Mouse (Mus musculus) induced T-regulatory cell, adult 2 months (primary cell): ENCODE results near the gene Pard3b.

ENCODE experiments used
- DNase-seq: peaks from one replicate; pipeline ENCODE4 v3.0.0-alpha.2; 2012; ENCODE audit warnings: low read depth

Gene Pard3b

DNA sequence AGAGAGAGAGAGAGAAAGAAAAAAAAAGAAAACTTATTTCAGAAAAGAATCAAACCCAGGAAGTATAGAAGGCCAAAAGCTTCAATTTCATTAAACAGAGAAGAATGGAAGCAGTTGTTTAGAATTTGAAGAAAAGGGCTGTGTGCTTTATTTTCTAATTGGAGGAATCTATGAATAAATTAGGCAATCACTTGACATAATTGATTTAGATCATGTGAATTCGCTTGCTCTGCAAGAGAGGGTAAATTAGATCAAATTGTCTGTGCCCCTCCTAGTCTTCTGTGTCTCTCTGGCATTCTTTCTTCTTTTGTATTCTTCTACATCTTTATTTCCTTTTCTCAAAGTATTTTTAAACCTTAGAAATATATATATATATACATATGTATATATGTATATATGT lies 616.3 kb downstream of the Pard3b start:
- no peak for DNase-seq

DNA sequence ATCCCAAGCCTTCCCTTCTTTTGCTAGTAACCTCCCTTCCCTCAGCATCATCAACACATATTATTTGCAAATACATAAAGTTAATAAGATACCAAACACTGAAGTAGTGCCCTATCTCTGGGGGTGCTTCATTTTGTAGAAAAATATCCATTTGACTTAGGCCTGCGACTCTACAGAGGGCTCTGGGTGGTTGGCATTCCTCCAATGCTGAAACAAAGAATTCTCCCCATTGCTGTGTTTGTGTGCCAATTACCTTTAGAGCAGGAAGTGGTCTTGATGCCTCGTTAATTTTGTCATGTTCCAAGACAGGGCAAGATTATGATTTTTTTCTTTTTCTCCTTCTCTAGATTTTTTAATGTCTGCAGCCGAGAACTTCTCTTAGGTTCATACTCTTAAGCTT lies 637.8 kb downstream of the Pard3b start:
- DNase-seq, result no peak

DNA sequence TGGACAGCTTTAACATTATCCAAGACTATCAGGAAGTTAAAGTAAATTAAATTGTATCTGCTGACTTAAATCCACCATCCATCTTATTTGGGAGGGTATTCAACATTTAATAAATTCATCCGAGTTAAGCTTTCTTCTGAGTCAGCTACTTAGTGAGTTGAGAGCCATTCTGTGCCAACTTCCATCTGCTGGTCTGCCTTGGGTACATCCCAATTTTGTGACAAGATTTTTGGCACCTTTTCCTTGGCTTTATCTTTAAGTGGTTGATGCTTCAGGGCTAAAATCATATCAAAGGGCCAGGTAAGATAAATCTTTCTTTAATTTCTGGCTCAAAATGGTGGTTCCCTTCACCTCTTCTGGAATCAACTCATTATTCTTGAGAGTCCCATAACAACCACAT lies 640.0 kb downstream of the Pard3b start:
- no peak for DNase-seq

DNA sequence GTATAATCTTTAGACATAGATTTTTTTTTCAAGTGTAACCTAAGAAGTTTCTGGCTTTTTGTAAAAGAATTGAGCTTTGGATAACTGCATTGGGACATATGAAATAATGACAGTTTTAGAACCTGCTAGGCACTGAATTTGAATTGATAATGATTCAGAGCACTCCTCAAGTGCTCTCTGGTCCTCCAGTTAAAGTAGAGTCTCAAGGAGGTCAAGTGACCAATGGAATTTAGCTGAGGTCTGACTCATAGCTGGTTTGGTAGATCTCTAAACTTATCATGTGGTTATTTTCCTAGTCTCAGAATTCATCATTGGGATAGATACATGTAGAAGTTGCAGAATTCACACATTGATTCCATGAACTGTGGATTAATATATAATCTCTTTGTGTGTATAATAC lies 642.0 kb downstream of the Pard3b start:
- DNase-seq, result no peak

DNA sequence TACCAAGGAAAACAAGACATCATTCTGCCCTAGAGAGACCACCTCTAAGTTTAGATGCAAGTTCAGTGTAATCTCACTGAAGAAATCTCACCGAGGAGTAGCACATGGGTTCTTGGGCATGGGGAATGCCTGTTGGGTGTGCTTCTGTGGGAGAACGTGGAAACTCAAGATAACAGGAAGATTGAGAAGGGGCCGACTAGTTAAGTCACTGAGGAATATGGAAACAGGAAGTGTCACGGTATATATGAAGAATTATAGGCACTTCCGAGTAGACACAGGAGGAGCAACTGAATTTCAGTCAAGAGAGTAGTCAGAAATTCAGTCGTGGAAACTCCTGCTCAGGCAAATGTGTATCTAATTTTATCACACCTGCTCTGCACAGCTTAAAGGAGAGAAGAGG lies 644.2 kb downstream of the Pard3b start:
- no peak for DNase-seq

DNA sequence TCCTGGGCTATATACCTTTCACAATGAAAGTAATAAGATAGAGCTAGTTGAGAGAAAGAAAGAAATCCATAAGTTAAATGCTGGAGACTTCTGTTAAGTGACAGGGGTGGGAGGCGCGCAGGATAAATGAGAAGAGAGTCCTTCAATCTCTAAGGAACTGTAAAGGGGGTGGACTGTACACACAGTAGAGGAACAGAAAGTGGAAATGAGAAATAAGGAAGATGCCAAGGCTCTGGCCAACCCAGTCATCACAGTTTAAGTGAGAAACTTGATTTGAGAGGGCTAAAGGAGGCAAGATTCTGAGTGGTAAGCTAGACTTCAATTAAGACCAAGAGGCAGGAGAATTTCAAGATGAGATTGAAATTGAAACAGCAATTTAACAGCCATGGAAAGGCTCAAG lies 645.0 kb downstream of the Pard3b start:
- DNase-seq, result no peak

DNA sequence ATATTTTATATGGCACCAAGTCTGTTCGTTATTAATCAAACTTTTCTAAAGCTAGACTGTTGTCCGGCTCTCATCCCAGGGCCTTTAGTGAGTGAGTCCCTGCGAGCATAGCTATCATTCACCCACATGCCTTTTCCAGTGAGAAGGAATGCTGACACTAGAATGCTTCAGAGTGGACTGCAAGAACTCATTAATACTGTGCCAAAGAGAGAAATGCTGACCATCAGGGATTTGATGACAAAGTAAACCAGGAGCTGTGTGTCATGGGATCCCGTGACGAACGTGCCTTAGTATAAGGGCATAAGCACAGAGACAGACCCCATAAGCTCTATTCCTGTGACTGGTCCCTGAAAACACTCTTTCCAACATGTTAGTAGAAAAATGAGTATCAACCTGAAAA lies 670.8 kb downstream of the Pard3b start:
- no peak for DNase-seq

DNA sequence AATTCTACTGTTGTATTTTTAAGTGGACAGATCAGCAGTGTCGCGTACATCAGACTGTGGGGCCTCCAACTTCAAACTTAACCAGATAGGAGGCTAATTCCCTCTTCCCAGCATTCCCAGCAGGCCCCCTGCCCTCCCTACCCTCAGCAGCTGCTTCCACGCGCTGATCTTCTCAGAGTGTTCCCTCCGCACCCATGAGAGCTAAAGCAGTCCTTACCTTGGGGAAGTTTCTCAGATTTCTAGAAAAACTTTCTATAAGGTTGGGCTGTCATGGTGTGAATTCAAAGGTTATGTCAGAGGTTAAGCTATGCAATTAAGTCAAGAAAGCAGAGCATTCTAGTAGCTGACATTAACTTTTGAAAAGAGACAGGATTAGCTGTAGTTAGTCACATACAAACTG lies 686.6 kb downstream of the Pard3b start:
- no peak for DNase-seq

DNA sequence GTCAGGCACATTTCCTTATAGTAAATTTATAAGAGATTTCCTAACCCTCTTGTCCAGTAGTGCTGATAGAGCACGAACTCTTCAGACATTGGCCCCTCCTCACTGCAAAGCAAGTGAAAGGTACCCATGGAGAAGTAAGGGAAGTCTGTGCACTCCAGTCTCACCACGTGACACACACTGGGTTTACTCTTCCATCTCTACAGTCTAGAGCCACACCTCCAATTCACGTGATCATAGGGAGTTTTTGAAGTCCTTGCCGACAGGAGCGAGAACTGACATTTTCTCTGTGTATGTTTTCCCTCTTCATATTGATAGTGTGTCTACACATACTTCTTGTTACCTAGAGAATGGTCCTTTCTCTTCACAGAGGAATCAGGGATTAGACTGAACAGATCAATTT lies 689.1 kb downstream of the Pard3b start:
- no peak for DNase-seq

DNA sequence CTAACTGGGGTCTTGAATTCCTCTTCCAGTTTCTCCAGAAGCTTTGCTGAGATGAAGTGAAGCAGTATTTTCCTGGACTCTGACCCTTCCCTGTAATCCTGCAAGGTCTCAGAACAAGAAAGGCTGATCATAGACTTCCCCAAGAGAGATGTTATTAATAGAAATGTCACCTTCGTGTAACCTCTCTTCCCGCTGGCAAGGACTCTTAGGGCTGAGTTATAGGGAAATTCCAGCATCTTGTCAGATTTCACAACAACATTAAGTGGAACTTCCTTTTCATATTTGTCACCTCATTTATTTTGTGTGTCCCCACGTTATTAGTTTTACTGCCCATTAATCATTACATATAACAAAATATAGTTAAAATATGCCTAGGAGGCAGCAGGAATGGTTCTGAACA lies 690.2 kb downstream of the Pard3b start:
- DNase-seq, result no peak

DNA sequence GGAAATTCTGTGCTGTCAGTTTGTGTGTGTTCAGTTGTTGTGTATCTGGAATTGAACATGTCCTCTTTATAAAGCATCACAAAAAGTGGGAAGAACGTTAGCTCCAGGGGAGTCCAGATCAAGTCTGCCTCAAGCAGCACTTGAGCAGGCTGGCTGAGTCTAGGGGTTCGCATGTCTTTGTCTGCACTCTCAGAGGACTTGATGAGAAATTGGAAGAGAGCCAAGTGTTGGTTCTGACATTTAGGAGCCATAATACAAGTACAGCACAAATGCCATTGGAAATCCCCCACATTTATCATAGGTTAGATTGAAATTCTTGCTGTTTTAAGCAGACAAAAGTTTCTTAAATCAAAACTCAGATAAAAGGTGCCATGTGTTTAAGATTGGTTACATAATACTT lies 694.4 kb downstream of the Pard3b start:
- DNase-seq, result no peak

DNA sequence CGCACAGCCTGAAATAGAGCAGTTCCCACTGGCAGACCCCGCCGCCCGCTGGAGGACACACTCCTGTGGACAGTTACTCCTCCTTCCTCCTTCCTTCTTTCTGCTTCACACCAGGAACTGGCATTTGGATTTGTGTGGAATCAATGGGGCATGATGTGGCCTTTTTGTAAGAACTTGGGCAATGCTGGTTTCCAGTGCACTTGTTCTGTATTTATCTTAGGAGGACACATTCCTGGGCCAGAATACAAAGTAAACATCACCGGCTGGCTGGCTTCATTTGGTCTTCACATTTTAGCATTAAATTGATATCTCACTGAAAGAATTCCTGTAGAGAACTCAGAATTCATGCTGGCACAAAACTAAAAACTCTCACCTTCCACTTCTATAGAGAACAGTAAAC lies 695.6 kb downstream of the Pard3b start:
- DNase-seq, result no peak

DNA sequence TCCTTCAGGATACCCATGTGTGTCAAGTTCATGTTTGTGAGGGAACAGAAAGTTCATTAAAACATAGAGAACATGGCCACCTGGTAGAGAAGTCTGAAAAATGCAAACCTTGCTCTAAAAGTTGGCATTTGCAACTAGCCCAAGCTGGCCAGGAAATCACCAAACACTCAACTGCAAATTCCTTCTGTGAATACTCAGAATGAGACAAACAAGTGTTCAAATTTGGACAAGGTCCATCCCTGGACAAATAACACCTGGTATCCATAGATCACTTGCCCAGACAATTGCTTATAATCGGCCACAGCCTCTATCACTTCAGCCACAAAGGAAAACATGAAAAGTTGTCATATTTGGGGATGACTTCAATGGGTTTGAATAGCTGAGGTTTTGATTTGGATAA lies 701.6 kb downstream of the Pard3b start:
- no peak for DNase-seq

DNA sequence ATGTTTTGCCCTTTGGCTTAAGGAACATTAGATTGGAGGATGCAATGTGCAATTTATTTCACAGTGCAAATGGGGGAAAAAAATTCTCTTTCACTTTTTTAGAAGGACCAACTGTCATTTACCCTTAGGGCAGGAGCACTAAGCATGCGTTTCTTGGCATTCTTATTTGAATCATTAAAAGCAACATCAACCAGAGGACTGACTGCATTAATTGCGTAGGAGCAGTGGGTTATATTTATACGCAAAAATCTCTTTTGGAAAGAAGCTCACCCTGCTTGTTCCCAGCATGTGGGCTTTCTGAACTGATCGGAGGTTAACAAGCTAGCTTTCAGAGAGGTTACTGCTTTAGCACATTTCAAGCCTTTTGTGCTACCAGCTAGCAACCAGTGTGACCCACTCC lies 705.7 kb downstream of the Pard3b start:
- DNase-seq, result no peak

DNA sequence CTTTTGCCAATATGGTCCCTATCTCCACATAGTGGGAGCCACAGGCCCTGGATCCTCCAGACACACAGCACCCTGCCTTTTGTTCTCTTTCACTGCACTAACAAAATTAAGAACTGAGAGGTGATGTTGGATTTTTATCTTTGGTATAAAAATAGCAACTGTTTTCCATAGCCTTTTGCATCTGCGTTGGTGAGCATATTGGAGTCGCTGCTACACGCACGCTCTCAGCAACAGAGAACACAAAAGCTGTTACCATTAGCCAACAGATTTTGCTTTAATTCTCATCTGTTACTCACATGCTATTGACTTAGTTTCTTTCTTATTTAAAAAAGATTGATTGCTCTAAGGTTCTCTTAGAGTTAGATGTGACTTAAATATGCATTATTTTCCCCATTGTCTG lies 709.7 kb downstream of the Pard3b start:
- DNase-seq, result no peak

DNA sequence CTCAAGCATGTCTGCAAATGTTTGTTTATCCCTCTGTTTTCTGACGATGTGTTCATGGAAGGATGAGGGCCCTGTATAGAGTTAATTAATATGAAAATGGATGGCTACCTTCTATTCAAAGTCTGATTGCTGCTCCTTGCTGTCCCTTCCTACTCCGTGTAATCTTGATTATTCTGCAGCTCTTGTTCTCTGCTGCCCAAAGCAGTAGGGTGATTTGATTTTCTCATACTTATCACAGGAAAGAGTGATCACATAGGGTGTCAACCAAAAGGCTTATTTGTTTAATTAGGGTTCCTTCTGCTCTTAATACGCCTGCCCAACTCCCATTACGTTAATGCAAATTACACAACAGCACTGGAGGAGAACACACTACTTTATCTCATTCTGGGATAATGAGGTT lies 716.9 kb downstream of the Pard3b start:
- no peak for DNase-seq

DNA sequence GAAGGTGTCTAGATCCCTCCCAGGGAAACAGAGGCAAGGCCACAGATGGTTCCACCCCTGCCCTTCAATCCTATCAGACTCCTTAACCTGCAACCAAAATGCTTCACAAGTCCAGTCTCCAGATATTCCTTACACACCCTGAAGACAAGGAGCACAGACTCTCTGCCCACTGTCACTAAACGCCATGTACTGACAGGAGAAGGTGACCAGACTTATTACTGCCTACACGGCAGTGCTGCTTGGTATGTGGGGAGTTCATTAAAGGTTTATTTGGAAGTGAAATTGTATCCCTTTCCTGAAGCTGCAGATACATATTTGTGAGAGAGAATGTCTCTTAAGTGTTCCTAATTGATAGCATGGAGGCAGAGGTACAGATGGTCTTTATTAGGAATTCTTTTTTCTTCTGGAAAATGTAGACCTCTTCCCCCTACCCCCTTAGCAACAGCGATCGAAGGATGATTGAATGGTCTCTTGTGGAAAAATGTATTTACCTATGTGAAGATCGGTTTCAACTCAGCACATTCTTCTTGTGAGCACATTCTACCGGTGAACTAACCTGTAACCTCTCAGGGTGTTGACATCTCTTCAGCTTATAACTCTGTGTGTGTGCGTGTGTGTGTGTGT lies 735.9 kb downstream of the Pard3b start:
- DNase-seq, result no peak

DNA sequence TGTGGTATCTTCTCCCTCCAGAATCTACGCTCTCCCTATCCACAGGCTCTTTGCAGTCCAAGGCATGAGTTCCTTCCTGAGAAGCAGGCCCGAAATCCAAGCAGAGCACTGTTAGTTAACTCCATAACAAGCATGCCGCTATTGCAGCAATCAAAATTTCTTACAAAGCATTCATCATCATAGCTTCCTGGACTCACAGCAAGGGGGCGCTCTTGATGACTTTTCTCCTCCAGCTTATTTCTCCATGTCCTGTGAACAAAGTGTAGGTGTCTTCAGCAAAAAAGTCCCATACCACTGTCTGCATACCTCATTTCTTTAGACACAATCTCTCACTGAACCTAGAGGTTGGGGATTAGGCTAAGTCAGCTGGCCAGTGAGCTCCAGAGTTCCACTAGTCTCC lies 739.7 kb downstream of the Pard3b start:
- peak; percentile 18 for DNase-seq

DNA sequence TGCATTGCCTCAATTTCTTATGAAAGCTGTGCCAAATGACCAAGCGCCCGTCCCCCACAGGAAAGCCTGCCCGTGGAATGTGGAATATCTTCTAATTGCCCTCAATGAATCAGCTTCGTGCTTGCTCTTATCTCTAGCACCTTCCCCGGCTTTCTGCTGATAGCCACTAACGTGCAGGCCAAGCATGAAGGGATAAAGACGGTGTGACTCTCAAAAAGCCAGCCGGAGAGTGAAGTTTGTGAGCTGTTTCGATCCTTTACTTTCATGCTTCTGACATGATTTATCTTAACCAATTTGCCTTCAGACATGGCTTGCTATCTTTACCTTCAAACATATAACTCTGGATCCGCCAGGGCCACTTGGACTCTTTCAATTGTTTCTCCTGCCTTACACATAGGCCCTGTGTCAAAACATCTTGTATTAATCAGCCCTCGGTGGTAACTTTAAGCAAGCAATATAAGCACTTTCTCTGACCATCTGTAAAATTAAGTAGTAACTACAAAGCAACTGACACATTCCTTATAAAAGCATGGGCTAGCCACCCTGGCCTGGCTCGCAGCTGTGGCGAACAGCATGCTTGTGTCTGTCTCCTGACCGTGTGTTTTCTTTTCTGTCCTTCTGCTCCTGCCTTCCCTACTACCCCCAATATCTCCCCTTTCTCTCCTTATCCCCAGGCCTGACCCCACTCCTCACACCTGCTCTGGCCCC lies 744.3 kb downstream of the Pard3b start:
- DNase-seq, result no peak

DNA sequence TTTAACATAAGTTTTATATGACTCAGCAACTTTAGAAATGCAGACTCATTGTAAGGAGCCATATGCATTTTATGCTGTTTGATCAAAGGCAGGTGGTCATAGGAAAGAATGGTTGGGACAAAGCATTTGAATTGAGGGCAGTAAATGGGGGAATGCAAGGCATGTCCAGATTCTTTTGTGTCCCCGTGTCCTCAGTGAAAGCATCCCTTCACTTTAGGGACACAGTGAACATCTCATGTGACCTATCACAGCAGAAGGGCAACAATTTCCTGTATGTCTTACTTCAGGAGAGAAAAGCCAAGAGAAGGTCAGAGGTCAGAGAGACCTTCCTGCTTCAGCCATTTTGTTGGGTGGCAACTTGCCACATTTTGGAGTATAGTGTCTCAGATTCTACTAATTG lies 745.6 kb downstream of the Pard3b start:
- DNase-seq, result no peak

DNA sequence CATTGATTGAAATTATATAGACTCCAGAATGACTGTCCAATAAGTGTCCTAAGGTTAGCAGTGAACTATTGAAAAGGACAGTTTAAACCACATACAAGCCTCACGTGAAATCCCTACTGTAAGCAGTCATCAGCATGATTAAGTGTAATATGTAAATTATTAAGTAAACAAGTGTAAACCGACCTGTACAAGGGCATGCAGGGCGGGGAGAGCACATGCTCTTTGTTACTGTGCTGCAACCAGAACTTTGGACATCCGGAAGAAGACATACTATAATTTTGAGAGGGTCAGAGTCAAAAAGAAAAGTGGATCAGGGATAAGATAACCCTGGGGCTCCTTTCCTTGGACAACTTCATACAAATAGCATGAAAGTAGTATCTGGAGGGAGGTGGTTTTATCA lies 749.4 kb downstream of the Pard3b start:
- no peak for DNase-seq

DNA sequence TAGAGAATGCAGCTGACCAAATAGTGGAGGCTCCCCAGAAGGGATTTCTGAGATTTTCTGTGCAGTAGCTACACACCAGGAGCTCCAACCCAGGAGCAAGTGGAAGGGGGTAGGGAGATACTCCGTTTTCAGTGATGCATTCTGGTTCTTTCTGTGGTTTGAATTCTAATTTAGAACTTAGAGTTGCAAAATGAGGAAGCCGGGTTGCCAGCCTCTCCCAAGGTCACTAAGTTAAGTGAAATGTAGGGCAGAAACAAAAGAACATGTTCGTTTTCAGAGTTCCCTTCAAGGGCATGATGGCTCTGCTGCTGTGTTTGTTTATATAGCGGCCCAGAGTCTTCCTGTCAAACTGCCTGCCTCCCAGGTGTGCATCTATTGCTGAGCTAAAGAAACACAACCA lies 754.2 kb downstream of the Pard3b start:
- no peak for DNase-seq

DNA sequence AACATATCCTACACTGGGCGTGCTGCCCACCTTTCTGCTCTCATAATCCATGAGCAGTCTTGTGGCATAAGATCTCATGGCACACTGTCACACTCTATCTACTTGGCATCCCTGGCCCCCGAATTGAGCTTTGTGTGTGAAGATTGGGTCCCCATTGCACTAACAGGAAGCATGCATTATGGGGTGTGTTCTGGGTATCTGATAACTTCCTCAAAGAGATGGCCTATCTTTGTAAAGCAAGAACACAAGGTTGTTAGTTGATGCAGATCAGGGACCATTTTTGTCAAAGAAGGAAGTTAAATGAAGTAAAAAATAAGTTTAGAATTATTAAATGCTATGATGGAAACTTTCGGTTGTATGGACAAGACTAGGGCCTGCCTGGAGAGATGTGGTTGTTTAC lies 755.9 kb downstream of the Pard3b start:
- DNase-seq, result no peak

DNA sequence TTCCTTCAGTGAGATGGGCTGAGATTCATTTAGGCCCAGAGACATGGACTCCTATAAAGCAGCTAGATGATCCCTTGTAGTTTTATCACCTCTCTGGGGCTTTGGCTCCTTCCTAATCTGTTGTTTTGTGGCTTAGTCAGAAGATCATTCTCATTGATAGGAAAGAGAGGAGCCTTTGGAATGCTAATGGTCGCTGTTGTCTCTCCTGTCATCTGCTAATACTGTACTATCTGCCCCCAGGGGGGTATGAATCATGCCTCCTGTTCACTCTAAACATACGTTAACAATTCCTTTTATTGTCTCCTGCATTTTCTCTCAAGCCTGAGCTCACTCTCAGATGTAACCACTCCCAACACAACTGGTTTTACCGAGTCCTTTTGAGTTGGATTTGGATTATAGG lies 759.6 kb downstream of the Pard3b start:
- DNase-seq, result no peak
